In genomic region chr17:83706116-83706593, GRCm38 (mm10) we compare ENCODE assay signal across 8 mouse cellular contexts. TPM values are rescaled to one million over a fixed set of nuclear protein-coding genes. Genes with fewer than 3 reads are reported as not detected.
DNase-seq lines count a peak whose midpoint lies in the region; ATAC-seq and TF ChIP-seq lines count a peak whose summit lies in the region.

Gene Mta3, plus strand, starts transcription at chr17:83706163.

- H3K27me3 ChIP-seq in Patski, result no peaks in the 10 kb centered on the region
- H3K27me3 ChIP-seq in hindbrain, embryonic 10.5 days (ENCODE audit: insufficient read depth, poor library complexity, severe bottlenecking), result no peaks in the 10 kb centered on the region
- H3K27me3 ChIP-seq in lung, embryonic 15.5 days, result no peaks in the 10 kb centered on the region

- peak; percentile 51 for ATAC-seq in Patski
- ATAC-seq in lung, embryonic 15.5 days (ENCODE audit: borderline replicate concordance, extremely low read depth, low FRiP score, low TSS enrichment), result peak; percentile 71

- under 1% methylated on average over 56 of the region's 56 CpGs for WGBS in hindbrain, embryonic 10.5 days
- under 1% methylated on average over 33 of the region's 56 CpGs for WGBS in lung, embryonic 15.5 days

- no peaks in the 10 kb centered on the region for H3K9me3 ChIP-seq in hindbrain, embryonic 10.5 days
- H3K9me3 ChIP-seq in lung, embryonic 15.5 days, result no peaks in the 10 kb centered on the region

- peaks cover 20% of the 10 kb centered on the region for H3K4me1 ChIP-seq in hindbrain, embryonic 10.5 days (replicated peaks)
- H3K4me1 ChIP-seq in lung, embryonic 15.5 days, result peaks cover 25% of the 10 kb centered on the region

- H3K4me3 ChIP-seq in hindbrain, embryonic 10.5 days, result peak within 1 kb of the TSS; percentile 86
- H3K4me3 ChIP-seq in lung, embryonic 15.5 days, result peak within 1 kb of the TSS; percentile 65

- POLR2A ChIA-PET in Patski (lab: Charles Lee), result interaction anchor here (0.6 to 0.9 kb wide), 3 partner anchors 28 to 194 kb away, joined by 3 to 5 read pairs (median 3); no protein-coding TSS in a partner anchor

- CTCF ChIA-PET in Patski (lab: Charles Lee), result no interaction called here

- H3K9ac ChIP-seq in lung, embryonic 15.5 days, result peak within 1 kb of the TSS; percentile 87

- TF ChIP-seq CTCF in Patski (IDR thresholded peaks at IDR 0.05), result no peak

- H3K27ac ChIP-seq in hindbrain, embryonic 10.5 days, result peak within 1 kb of the TSS; percentile 99
- peak within 1 kb of the TSS; percentile 95 for H3K27ac ChIP-seq in lung, embryonic 15.5 days

- peaks cover 20% of the 10 kb centered on the region for H3K36me3 ChIP-seq in hindbrain, embryonic 10.5 days
- peaks cover 4% of the 10 kb centered on the region; the same call in 1 of the 2 replicates for H3K36me3 ChIP-seq in lung, embryonic 15.5 days

- no peak for DNase-seq in Patski (ENCODE audit: low read depth, low spot score)
- DNase-seq in cerebellum, adult 9-10 months, result peak; percentile 67
- peak; percentile 26 to 36 for DNase-seq in frontal cortex, postnatal 25 days (ENCODE audit: low spot score in 2 of 2)
- DNase-seq in hindbrain, embryonic 10.5 days (ENCODE audit: low spot score), result peak; percentile 66
- peak in 1 of 2 experiments; percentile 42 for DNase-seq in layer of hippocampus, adult 8-10 months (ENCODE audit: low spot score in 2 of 2)
- peak; percentile 32 for DNase-seq in ovary, adult 18-20 months (ENCODE audit: low spot score)
- peak; percentile 81 for DNase-seq in thymus, postnatal 25 days

- peak within 1 kb of the TSS; percentile 86 for H3K4me2 ChIP-seq in lung, embryonic 15.5 days

- in situ Hi-C loops in Patski (cut with MboI; ENCODE audit: low pct_unique_long_range_greater_than_20kb), result no loop called here

RNA-seq across cellular contexts. Expression of gene Mta3, which starts in this region (rescaled TPM):
- polyA plus RNA-seq in Patski (2021), result 50.7 TPM
- 35.7 and 40.3 TPM in 2 replicates for polyA plus RNA-seq in hindbrain, embryonic 10.5 days (2016; fragmentation: Nextera tagmentation; extraction: Ambion mirVana)
- total RNA-seq in layer of hippocampus, adult 8-10 months (2022), result 100 to 1,000 TPM in 2 of 4 experiments, 10 to 100 TPM in 2; 94.3 to 108 (median 101) TPM
- 47.7 and 51.5 TPM in 2 replicates for polyA plus RNA-seq in lung, embryonic 15.5 days (2015; fragmentation: Nextera tagmentation; extraction: Ambion mirVana)
